Mouse (Mus musculus) limb, embryonic 15.5 days (tissue): ENCODE data around the gene Vamp2. TPM values are rescaled to one million over a fixed set of nuclear protein-coding genes. Genes with fewer than 3 reads are reported as not detected.
A peak's percentile ranks its signal among the peaks of the same experiment; 100 is the strongest.

Experiments
- ATAC-seq: fragments of 200-750 bp; cut with Nextera tagmentation; 2 replicates; pipeline ENCODE4 v1.8.0; 2017; ENCODE audit warnings: low read depth, moderate TSS enrichment; ENCODE audit not compliant: insufficient number of reproducible peaks, low FRiP score, low TSS enrichment
- H3K27ac ChIP-seq: fragments of 300-500 bp; sonication (generic); 2 replicates; pipeline ENCODE4 v1.5.1; 2015; ENCODE audit warnings: moderate library complexity, mild to moderate bottlenecking, inconsistent platforms
- H3K27me3 ChIP-seq: fragments of 300-500 bp; sonication (generic); 2 replicates; pipeline ENCODE4 v1.6.1; 2015; ENCODE audit warnings: inconsistent platforms
- H3K36me3 ChIP-seq: fragments of 300-500 bp; sonication (generic); 2 replicates; pipeline ENCODE4 v1.6.1; 2015; ENCODE audit warnings: inconsistent platforms
- H3K4me1 ChIP-seq: fragments of 300-500 bp; sonication (generic); 2 replicates; pipeline ENCODE4 v1.6.1; 2015; ENCODE audit warnings: inconsistent platforms
- H3K4me2 ChIP-seq: fragments of 300-500 bp; sonication (generic); 2 replicates; pipeline ENCODE4 v1.6.1; 2015; ENCODE audit warnings: mild to moderate bottlenecking, inconsistent platforms
- H3K4me3 ChIP-seq: fragments of 300-500 bp; sonication (generic); 2 replicates; pipeline ENCODE4 v1.5.1; 2015; ENCODE audit warnings: mild to moderate bottlenecking, inconsistent platforms
- H3K9ac ChIP-seq: fragments of 300-500 bp; sonication (generic); 2 replicates; pipeline ENCODE4 v1.6.1; 2015; ENCODE audit warnings: inconsistent platforms
- H3K9me3 ChIP-seq: fragments of 300-500 bp; sonication (generic); 2 replicates; pipeline ENCODE4 v1.6.1; 2016; ENCODE audit warnings: inconsistent platforms
- whole genome bisulfite sequencing: fragments of 180-500 bp; shearing (Covaris S2); methylation state at CpG from one replicate; pipeline ENCODE4 v1.1.7; 2015; 5-methylcytosine and 5-hydroxymethylcytosine counted together
- polyA plus RNA-seq: library from polyadenylated mRNA; unstranded; fragments of >200 nt; fragmentation: Nextera tagmentation; extraction: Ambion mirVana; gene quantifications from 2 replicates; pipeline ENCODE4 v1.2.1, GENCODE M21; 2015

Vamp2 gene
- polyA plus RNA-seq, 1 experiment from 2014 or later = 95.0 TPM

DNA sequence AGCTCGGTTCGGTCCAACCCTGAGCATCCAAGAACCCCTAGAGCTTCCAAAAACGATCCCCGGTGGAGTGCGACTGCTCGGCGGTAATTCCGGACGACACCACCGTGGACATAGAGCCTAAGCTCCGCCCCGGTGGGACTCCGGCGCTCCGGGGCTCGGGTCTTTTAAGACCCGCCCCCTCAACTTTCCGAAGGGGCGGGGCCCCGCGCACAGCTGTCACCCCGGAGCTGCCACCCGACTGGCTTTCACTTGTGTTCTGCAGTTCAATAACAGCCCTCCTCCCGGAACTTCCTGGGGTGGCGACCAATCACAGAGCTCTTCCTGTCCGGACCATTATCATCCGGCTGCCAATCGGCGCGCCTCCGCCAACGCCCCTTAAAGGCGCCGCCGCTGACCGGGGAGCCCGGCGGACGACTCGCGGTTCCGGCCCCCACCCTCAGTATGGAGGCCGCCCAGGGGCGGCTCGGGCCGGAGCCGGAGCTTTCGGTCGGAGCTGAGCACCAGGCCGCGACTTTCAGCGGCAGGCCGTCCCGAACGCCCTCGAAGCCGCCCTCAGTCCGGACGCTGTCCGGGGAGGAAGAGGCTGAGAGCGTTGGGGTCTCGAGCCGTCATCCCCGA is 28.8 kb upstream of the Vamp2 start, which contains the start of gene Borcs6:
TSS of gene Borcs6 (plus strand) at position 361 of the 618 bp plus-strand sequence.
- peak within 1 kb of the TSS; percentile 96 for H3K4me3 ChIP-seq
- peak; percentile 91 for ATAC-seq
- peak within 1 kb of the TSS; percentile 95 for H3K27ac ChIP-seq
- under 1% methylated on average over 64 of the region's 64 CpGs for WGBS
- H3K9me3 ChIP-seq = no peaks in the 10 kb centered on the region
- peaks cover 33% of the 10 kb centered on the region for H3K4me1 ChIP-seq
- H3K36me3 ChIP-seq = no peaks in the 10 kb centered on the region
- H3K27me3 ChIP-seq = no peaks in the 10 kb centered on the region
- H3K9ac ChIP-seq = peak within 1 kb of the TSS; percentile 86
- H3K4me2 ChIP-seq = peak within 1 kb of the TSS; percentile 93

DNA sequence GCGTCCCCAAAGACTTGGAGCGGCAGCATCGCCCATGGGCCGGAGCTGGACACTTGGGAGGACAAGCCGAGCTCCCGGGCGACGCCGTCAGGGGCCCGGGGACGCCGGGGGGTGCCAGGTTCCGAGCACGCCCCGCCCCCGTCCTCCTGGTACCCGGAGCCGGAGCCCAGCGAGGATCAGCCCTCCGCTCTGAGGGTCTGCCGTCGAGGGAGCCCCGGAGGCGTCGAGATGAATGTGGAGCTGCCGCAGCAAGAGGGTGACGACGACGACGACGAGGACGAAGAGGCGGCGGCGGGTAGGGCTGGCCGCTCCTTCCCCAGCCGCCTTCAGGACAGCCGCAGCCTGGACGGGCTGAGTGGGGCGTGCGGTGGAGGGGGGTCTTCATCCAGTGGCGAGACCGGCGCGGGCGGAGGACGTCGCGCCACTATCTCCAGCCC is 28.3 kb upstream of the Vamp2 start:
- peak overlapping the region; percentile 86 for H3K9ac ChIP-seq
- under 1% methylated on average over 49 of the region's 49 CpGs for WGBS

DNA sequence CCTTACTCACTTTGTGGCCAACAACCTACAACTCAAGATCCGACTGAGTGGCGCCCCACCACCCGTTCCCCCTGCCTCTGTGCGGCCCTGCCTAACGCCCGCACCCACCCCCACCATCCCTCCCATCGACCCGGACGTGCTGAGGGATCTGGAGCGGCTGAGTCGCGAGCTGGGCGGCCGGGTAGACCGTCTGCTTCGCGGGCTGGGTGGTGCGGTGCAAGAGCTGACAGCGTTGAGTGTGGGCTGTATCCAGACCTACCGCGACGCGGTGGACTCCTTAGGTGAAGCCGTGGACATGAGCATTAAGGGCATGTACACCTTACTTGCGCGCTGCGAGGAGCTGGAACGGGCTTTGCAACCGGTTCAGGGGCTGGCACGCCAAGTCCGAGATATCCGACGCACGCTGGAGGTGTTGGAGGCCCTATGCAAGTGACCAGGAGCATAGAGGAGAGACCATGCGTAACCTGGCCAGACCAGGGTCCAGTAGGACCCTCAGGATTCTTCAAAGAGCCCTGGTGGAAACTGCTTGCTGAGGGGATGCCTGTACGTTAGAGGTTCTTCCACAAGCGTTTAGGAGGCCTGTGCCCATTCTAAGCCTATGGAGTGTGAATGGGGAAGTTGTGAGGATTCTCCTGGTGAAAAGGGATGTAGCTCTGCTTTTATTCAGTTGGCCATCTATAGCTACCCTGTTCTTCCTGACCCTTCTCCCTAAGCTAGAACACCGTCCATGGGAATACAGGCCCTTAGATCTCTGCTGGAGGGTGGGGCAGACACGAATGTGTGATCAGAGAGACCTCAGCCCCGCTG is 27.6 kb upstream of the Vamp2 start:
- 3% methylated on average over 40 of the region's 40 CpGs for WGBS
- H3K27ac ChIP-seq = peak overlapping the region; percentile 95
- no peak for ATAC-seq
- peak overlapping the region; percentile 96 for H3K4me3 ChIP-seq
- H3K4me2 ChIP-seq = peak overlapping the region; percentile 93
- H3K27me3 ChIP-seq = no peaks in the 10 kb centered on the region
- peaks cover 37% of the 10 kb centered on the region for H3K4me1 ChIP-seq
- no peaks in the 10 kb centered on the region for H3K9me3 ChIP-seq
- H3K36me3 ChIP-seq = no peaks in the 10 kb centered on the region
- peak overlapping the region; percentile 86 for H3K9ac ChIP-seq

More for the DNA sequence above, 28.3 kb upstream of the Vamp2 start:
- Histone ChIP-seq H3K4me1 (peaks cover 37% of the 10 kb centered on the region), H3K4me2 (peak overlapping the region; percentile 93), H3K27ac (peak overlapping the region; percentile 95), H3K4me3 (peak overlapping the region; percentile 96), H3K36me3 (no peaks in the 10 kb centered on the region), H3K9me3 (no peaks in the 10 kb centered on the region), H3K27me3 (no peaks in the 10 kb centered on the region)
- ATAC-seq = no peak

DNA sequence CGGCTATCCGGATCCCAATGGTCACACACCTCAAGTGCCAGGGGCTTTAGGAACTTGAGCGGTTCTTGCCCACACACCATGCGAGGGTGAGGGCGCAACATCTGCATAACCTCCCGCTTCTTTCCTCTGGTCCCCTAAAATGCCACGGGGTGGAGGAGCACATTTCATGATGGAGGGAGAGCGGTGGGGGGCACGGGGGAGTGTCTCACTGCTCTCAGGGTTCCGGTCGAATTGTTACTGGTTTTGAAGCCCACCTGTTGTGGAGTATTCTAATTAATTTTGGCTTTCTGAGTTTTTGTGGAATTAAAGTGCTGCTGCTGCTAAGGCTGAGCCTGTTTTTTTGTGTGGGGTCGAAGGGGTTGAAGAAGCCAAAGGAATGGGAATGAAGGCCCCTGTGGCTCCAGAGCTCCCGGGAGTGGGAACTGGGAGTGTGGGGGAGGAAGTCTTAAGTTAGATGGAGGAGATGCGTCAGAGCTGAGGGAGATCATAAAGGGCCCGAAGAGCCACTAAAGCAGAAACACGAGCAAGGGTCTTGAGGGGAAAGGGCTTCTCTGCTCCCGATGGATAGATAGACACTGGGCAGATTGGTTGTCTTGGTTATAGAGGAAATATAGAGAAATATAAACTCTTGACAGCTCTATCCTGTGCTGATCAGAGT is 26.9 kb upstream of the Vamp2 start:
- peak overlapping the region; percentile 96 for H3K4me3 ChIP-seq
- H3K36me3 ChIP-seq = no peaks in the 10 kb centered on the region
- peaks cover 44% of the 10 kb centered on the region for H3K4me1 ChIP-seq
- H3K27me3 ChIP-seq = no peaks in the 10 kb centered on the region
- H3K9me3 ChIP-seq = no peaks in the 10 kb centered on the region
- no peak for ATAC-seq
- peak overlapping the region; percentile 93 for H3K4me2 ChIP-seq
- WGBS = 13% methylated on average over 17 of the region's 17 CpGs
- H3K27ac ChIP-seq = no peak overlapping the region
- H3K9ac ChIP-seq = peak overlapping the region; percentile 86; the same call in 1 of the 2 replicates

DNA sequence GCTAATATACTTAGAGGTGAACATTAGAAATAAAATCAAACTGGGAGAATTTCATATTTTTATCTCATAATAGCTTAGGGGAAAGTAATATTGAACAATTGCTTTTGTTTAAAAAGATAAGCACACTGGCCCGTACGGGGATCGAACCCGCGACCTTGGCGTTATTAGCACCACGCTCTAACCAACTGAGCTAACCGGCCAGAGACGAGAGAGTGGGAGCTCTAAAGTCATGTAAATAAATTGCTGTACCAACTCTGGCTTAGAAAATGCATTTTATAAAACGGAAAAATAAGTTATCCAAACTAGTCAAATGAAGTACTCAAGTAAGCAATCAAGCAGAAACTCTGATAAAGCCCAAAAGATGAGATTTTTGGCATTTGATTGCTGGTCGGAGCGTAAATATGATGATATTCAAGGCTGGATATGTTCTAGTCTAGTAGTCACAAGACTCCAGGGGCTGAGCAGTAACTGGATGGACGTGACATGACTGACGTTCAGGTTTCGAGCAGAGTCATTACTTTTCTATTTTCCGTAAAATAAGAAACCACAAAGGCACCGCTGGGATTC is 26.0 kb upstream of the Vamp2 start:
- peaks cover 52% of the 10 kb centered on the region for H3K4me1 ChIP-seq

DNA sequence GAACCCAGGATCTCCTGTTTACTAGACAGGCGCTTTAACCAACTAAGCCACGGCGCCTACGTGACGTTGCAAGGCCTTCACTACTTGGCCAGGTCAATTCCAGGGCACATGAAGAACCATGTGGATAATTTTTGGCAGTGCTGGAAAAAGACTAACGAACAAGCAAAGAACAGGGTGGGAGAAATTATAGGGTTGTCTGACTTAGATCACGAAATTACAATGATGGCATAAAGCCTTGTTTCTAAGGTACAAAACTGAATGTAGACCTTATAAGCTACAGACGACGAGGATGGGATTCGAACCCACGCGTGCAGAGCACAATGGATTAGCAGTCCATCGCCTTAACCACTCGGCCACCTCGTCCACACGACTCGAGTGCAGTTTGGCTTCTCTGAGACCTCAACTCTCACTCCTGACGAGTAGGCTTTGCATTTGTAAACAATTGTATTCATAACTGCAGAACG is 25.5 kb upstream of the Vamp2 start:
- peak; percentile 49; the same call in 1 of the 2 replicates for ATAC-seq
- Histone ChIP-seq H3K4me3 (peak overlapping the region; percentile 65), H3K4me1 (peaks cover 56% of the 10 kb centered on the region), H3K36me3 (no peaks in the 10 kb centered on the region), H3K9me3 (no peaks in the 10 kb centered on the region), H3K27me3 (no peaks in the 10 kb centered on the region), H3K27ac (peak overlapping the region; percentile 86), H3K9ac (no peak overlapping the region), H3K4me2 (peak overlapping the region; percentile 51)
- WGBS = under 1% methylated on average over 19 of the region's 19 CpGs

More for the DNA sequence above, 26.0 kb upstream of the Vamp2 start:
- Histone ChIP-seq H3K36me3 (no peaks in the 10 kb centered on the region), H3K9me3 (no peaks in the 10 kb centered on the region), H3K27me3 (no peaks in the 10 kb centered on the region), H3K4me2 (peak overlapping the region; percentile 51), H3K9ac (no peak overlapping the region), H3K4me3 (peak overlapping the region; percentile 65), H3K27ac (peak overlapping the region; percentile 86)
- WGBS = 1% methylated on average over 17 of the region's 17 CpGs
- ATAC-seq = no peak

DNA sequence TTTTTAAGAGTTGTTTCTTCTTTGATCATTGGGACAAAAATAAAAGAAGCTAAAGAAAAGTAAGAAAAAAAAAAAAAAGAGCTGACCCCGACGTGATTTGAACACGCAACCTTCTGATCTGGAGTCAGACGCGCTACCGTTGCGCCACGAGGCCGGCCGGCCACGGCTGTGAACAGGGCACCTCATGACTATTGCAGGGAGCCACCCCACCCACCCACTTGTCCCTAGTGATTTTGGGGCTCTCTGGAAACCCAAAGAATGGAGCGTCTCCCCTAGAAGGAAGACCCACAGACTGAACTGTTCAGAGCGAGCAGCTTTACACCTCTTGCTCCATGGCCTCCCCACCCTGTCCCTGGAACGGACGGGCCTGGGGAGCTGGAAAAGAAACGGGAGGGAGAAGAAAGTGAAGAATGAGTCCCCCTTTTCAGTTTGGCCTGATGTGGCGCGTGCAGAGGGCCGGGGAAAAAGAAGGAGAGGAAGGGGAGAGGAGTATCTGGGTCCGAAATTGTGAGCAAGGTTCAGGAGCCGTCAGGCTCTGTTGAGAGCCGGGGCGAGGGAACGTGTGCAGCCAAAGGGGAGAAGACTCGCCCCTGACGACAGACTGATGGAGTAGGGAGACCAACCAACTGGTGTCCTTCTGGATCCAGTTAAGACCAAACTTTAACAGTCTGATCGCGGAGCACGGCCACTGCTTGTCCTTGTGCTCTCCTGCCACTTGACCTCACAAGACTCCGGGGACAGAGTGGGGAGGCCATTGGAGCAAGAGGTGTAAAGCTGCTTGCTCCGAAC is 24.7 kb upstream of the Vamp2 start:
- no peaks in the 10 kb centered on the region for H3K36me3 ChIP-seq
- under 1% methylated on average over 31 of the region's 31 CpGs for WGBS
- ATAC-seq = no peak
- no peaks in the 10 kb centered on the region for H3K9me3 ChIP-seq
- peak overlapping the region; percentile 66 for H3K9ac ChIP-seq
- peak overlapping the region; percentile 65 for H3K4me3 ChIP-seq
- H3K27me3 ChIP-seq = no peaks in the 10 kb centered on the region
- peaks cover 50% of the 10 kb centered on the region for H3K4me1 ChIP-seq
- H3K27ac ChIP-seq = peak overlapping the region; percentile 90
- peak overlapping the region; percentile 72 for H3K4me2 ChIP-seq

DNA sequence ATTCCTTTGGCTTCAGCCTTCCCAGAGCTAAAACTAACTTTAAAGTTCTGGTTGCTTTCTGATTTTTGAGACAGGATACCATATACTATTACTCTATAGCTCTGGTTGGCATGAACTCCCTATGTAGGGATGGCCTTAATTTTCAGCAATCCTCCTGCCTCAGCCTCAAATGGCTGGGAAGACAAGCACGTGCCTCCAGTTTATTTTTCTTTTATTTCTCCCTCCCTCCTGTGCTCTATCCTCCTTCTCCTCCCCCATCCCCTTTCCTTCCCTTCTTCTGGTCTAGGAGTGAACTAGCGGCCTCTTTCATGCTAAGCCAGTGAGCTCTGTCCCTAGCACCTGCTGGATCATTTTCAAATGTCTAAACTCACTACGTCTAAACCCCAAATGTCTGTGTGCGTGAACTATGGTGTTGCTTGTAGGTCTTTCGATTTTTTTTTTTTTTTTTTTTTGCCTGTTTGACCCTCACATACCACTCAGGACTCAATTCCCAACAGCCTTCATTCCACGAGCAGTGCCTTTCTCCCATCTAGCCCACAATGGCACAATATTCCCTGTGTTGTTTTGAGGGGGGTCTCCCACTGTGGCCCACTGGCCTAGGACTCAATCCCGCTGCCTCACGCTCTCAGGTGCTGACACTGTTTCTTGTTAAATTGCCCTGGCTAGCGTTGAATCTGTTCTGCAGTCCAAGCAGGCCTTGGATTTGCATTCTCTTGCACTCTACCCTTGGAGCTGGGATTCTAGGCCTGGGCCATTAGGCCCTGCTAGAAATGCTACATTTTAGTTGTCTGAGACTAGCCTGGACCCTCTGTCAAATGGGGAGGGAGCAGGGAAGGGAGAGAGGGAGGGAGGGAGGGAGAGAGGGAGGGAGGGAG is 23.8 kb upstream of the Vamp2 start:
- peak overlapping the region; percentile 72 for H3K4me2 ChIP-seq
- WGBS = 52% methylated on average over 9 of the region's 9 CpGs

DNA sequence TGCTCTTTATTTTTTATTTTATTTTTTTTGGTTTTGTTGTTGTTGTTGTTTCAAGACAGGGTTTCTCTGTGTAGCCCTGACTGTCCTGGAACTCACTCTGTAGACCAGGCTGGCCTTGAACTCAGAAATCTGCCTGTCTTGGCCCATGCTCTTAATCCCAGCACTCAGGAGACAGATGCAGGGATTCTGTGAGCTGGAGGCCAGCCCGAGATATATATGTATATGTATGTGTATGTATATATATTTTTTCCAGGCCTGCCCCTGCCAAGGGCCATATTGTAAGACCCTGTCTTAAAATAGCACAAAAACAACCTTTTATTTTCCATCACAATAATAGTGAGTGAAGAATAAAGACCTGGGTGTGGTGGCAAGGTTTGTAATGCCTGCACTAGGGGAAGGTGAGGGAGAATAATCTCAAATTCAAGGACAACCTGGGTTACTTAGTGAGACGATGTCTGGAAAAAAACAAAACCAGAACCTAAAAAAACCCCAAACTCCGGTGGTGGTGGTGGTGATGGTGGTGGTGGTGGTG is 22.8 kb upstream of the Vamp2 start:
- no peak for ATAC-seq
- 52% methylated on average over 3 of the region's 3 CpGs for WGBS
- H3K27me3 ChIP-seq = no peaks in the 10 kb centered on the region
- H3K4me2 ChIP-seq = peak overlapping the region; percentile 86
- H3K4me3 ChIP-seq = no peak overlapping the region
- H3K9me3 ChIP-seq = no peaks in the 10 kb centered on the region
- H3K9ac ChIP-seq = no peak overlapping the region
- H3K27ac ChIP-seq = no peak overlapping the region
- no peaks in the 10 kb centered on the region for H3K36me3 ChIP-seq
- H3K4me1 ChIP-seq = peaks cover 48% of the 10 kb centered on the region

More for the DNA sequence above, 23.8 kb upstream of the Vamp2 start:
- Histone ChIP-seq H3K27me3 (no peaks in the 10 kb centered on the region), H3K9me3 (no peaks in the 10 kb centered on the region), H3K4me3 (peak overlapping the region; percentile 65), H3K27ac (peak overlapping the region; percentile 90), H3K4me1 (peaks cover 48% of the 10 kb centered on the region), H3K36me3 (no peaks in the 10 kb centered on the region), H3K9ac (peak overlapping the region; percentile 66; the same call in 1 of the 2 replicates)
- no peak for ATAC-seq
